Mouse (Mus musculus): ENCODE results near the gene Tbx19.

DNA sequence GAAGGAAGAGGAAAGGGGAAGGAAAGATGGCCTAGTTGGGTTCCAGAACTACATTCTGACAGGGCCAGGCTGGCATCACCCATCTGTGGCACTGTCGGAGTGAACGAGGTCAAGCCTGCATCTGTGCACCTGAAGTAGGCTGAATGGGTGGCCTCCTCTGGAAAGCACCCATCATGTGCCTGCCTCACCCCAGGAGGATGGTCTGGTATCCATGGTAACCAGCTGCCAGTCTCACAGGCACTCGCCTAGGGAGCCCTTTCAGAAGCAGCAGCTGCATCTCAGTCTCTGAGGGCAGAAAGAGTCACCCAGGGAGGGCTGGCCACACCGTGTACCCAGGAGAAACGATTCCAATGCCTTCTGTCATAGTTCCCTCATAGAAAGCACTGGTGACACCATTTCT is 26.8 kb upstream of the Tbx19 start:
- TF ChIP-seq POLR2A (IDR thresholded peaks at IDR 0.05; ENCODE audit: insufficient read depth, low read depth, low read length) (no peak), CTCF (IDR thresholded peaks at IDR 0.05) (no peak)

All from heart, adult 2 months (tissue).